Mouse (Mus musculus) embryonic fibroblast, embryonic 13.5 days (primary cell): Measurements from ENCODE around the gene Elane. TPM values are rescaled to one million over a fixed set of nuclear protein-coding genes. Genes with fewer than 3 reads are reported as not detected.

Experiments
- H3K27ac ChIP-seq: 2 replicates; pipeline ENCODE4 v1.5.1; 2012; ENCODE audit warnings: low read length, control low read depth, inconsistent platforms; ENCODE audit not compliant: insufficient read depth
- H3K4me1 ChIP-seq: 2 replicates; pipeline ENCODE4 v1.6.1; 2011; ENCODE audit warnings: low read length; ENCODE audit not compliant: control insufficient read depth, insufficient read depth
- H3K4me3 ChIP-seq: 2 replicates; pipeline ENCODE4 v1.5.1; 2011; ENCODE audit warnings: mild to moderate bottlenecking, control low read depth, low read length; ENCODE audit not compliant: insufficient read depth
- CTCF ChIP-seq: IDR thresholded peaks from 2 replicates; pipeline ENCODE4 v1.5.1; 2011; ENCODE audit warnings: mild to moderate bottlenecking, control low read depth, low read length, moderate library complexity, borderline replicate concordance; ENCODE audit not compliant: insufficient read depth
- POLR2A ChIP-seq: IDR thresholded peaks from 2 replicates; pipeline ENCODE4 v1.6.1; 2011; ENCODE audit warnings: low read depth, mild to moderate bottlenecking, control low read depth, low read length, moderate library complexity
- polyA plus RNA-seq: library from polyadenylated mRNA; stranded (reverse); fragments of >200 nt; gene quantifications from 2 replicates; pipeline ENCODE4 v1.2.4, GENCODE M21; 2011; ENCODE audit warnings: low read depth; ENCODE audit not compliant: missing spikeins, insufficient read length

The Elane gene
- polyA plus RNA-seq, 1 experiment: not detected

GRCm38 (mm10) chr10:79934794-79935569 is 48.9 kb downstream of the Elane start:
- Histone ChIP-seq H3K27ac (no peak overlapping the region), H3K4me3 (no peak overlapping the region), H3K4me1 (peaks cover 17% of the 10 kb centered on the region)
- no peak for TF ChIP-seq POLR2A
- no peak for TF ChIP-seq CTCF

- H3K27ac ChIP-seq: no peak overlapping the region
- H3K4me1 ChIP-seq: peaks cover 17% of the 10 kb centered on the region
- TF ChIP-seq CTCF (no peak), POLR2A (no peak)
- H3K4me3 ChIP-seq: no peak overlapping the region
Observed at GRCm38 (mm10) chr10:79936284-79936910, 50.4 kb downstream of the Elane start.

- TF ChIP-seq CTCF (no peak), POLR2A (no peak)
- Histone ChIP-seq H3K4me3 (no peak overlapping the region), H3K27ac (no peak overlapping the region), H3K4me1 (peaks cover 17% of the 10 kb centered on the region)
Observed at GRCm38 (mm10) chr10:79936911-79937441, 50.9 kb downstream of the Elane start.

Other genes starting within 250 kb of the Elane start
- gene Shc2, start 248.3 kb upstream of the Elane start, polyA plus RNA-seq: 15.0 and 18.7 TPM in 2 replicates
- not detected in 2 replicates for gene Odf3l2, start 240.5 kb upstream of the Elane start, polyA plus RNA-seq
- gene Madcam1, start 221.7 kb upstream of the Elane start, polyA plus RNA-seq: not detected in 2 replicates
- 15.5 and 16.0 TPM in 2 replicates for gene Tpgs1, start 216.9 kb upstream of the Elane start, polyA plus RNA-seq
- 117 and 149 TPM in 2 replicates for gene Cdc34, start 204.1 kb upstream of the Elane start, polyA plus RNA-seq
- gene Gzmm, start 197.2 kb upstream of the Elane start, polyA plus RNA-seq: 0.65 TPM in 1 of 2 replicates, not detected in the other
- 766 and 774 TPM in 2 replicates for gene Bsg, start 181.8 kb upstream of the Elane start, polyA plus RNA-seq
- gene Hcn2, start 169.6 kb upstream of the Elane start, polyA plus RNA-seq: 0.91 and 1.9 TPM in 2 replicates
- gene Polrmt, start 139.7 kb upstream of the Elane start, polyA plus RNA-seq: 14.9 TPM in 2 replicates
- 0.23 TPM in 1 of 2 replicates, not detected in the other for gene Fgf22, start 131.2 kb upstream of the Elane start, polyA plus RNA-seq
- gene Rnf126, start 119.3 kb upstream of the Elane start, polyA plus RNA-seq: 38.4 and 39.5 TPM in 2 replicates
- gene Fstl3, start 109.0 kb upstream of the Elane start, polyA plus RNA-seq: 21.9 and 42.7 TPM in 2 replicates
- not detected in 2 replicates for gene Prss57, start 95.3 kb upstream of the Elane start, polyA plus RNA-seq
- gene Palm, start 92.7 kb upstream of the Elane start, polyA plus RNA-seq: 45.2 and 54.0 TPM in 2 replicates
- not detected in 2 replicates for gene Misp, start 65.3 kb upstream of the Elane start, polyA plus RNA-seq
- gene Ptbp1, start 31.8 kb upstream of the Elane start, polyA plus RNA-seq: 351 and 422 TPM in 2 replicates
- not detected in 2 replicates for gene Prtn3, start 11.8 kb upstream of the Elane start, polyA plus RNA-seq
- 3.1 and 4.9 TPM in 2 replicates for gene Plppr3, start 11.6 kb upstream of the Elane start, polyA plus RNA-seq
- gene Cfd, start 4.6 kb downstream of the Elane start, polyA plus RNA-seq: not detected in 2 replicates
- 15.2 and 16.1 TPM in 2 replicates for gene Med16, start 22.7 kb downstream of the Elane start, polyA plus RNA-seq
- gene Gm26602, start 24.6 kb downstream of the Elane start, polyA plus RNA-seq: not detected in 2 replicates
- gene Kiss1r, start 30.7 kb downstream of the Elane start, polyA plus RNA-seq: 0.44 TPM in 1 of 2 replicates, not detected in the other
- gene R3hdm4, start 35.0 kb downstream of the Elane start, polyA plus RNA-seq: 66.3 and 86.3 TPM in 2 replicates
- 5.2 and 6.0 TPM in 2 replicates for gene Arid3a, start 40.8 kb downstream of the Elane start, polyA plus RNA-seq
- gene Wdr18, start 73.9 kb downstream of the Elane start, polyA plus RNA-seq: 29.2 and 29.3 TPM in 2 replicates
- 0.15 and 0.16 TPM in 2 replicates for gene Grin3b, start 84.5 kb downstream of the Elane start, polyA plus RNA-seq
- 73.4 and 78.1 TPM in 2 replicates for gene Tmem259, start 98.1 kb downstream of the Elane start, polyA plus RNA-seq
- 642 and 721 TPM in 2 replicates for gene Cnn2, start 102.3 kb downstream of the Elane start, polyA plus RNA-seq
- gene Abca7, start 110.2 kb downstream of the Elane start, polyA plus RNA-seq: 3.5 and 4.0 TPM in 2 replicates
- gene Arhgap45, start 130.4 kb downstream of the Elane start, polyA plus RNA-seq: 1.7 and 3.1 TPM in 2 replicates
- gene Polr2e, start 153.5 kb downstream of the Elane start, polyA plus RNA-seq: 46.3 and 61.0 TPM in 2 replicates
- 214 and 217 TPM in 2 replicates for gene Gpx4, start 160.9 kb downstream of the Elane start, polyA plus RNA-seq
- 50.7 and 53.5 TPM in 2 replicates for gene Sbno2, start 219.3 kb downstream of the Elane start, polyA plus RNA-seq
- 80.8 and 91.7 TPM in 2 replicates for gene Stk11, start 229.6 kb downstream of the Elane start, polyA plus RNA-seq